Mouse (Mus musculus): ENCODE results near the gene Zfp280b.
"Not testable (repeated sequence)": the region's sequence is repeated elsewhere in the genome, so short reads cannot be mapped to it uniquely, and the experiment has no call there.

Gene Zfp280b

DNA sequence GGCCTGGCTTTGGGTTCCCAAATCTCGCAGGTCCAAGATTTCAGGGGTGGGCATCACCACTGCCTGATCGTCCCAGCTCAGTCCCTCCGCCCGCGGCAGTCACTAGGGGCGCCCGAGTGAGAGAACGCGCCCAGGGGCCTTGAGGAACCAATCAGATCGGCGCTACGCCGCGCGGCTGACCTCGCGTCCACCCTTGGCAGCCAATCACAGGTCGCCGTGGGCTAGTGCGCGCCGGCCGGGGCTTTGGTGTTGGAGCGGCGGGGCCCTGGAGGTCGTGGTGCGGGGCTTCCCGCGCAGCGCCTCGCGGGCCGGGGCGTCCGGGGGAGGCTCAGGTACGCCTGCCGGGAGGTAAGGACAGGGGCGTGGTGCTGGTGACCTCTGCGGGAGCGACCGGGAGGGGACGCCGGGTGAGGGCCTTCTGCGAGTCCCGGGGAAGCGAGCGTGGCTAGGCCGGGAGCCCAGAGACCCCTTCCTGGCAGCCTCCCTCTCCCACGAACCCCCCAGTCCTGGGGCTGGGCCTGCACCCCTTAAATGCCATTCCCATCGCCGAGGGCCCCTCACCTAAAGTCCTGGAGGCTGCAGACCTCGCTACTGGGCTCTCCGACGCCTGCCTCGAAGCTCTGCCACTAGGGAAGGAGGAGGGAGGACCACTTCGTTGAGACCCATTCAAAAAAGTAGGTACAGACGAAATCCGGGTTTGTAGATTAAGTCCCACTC is at the start of gene Zfp280b:
Gene Zfp280b, plus strand, starts transcription at position 249 of the 717 bp plus-strand sequence.
- peak; percentile 96 for DNase-seq (ENCODE audit: low read depth, low spot score)

DNA sequence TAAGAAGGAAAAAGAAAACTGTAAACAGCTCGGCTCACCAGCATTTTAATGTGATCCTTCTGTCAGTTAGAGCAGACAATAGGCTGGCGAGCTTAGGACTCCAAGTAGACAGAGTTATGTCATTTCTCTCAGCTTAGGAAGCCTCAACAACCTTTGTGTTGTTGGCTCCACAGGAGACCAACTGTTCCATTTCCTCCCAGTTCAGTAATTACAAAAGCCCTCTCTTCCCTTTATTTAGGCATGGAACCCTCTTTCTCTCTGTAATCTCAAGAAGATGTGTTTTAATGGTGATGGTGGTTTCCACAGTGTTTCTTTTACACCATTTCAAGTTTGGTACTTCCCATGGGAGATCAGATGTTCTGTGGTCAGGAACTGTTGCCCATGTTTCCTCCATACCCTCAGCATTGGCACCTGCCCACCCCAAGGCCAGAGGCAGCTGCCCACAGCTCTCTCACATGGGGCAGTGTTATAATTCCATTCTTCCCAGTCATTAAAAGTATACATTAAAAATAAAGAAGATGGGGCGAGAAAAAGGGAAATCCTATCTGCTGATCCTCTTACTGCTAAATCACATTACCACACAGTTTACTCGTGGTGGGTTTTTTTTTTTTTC is 41.9 kb upstream of the Zfp280b start:
- no peak for DNase-seq (ENCODE audit: low read depth, low spot score)

- DNase-seq (ENCODE audit: low read depth, low spot score) = no peak
Measured at GRCm38 (mm10) chr10:75993616-75994240, 38.7 kb upstream of the Zfp280b start.

GRCm38 (mm10) chr10:75994531-75995210 is 37.8 kb upstream of the Zfp280b start:
- DNase-seq (ENCODE audit: low read depth, low spot score) = not testable (repeated sequence)

GRCm38 (mm10) chr10:75995463-75995862 is 37.0 kb upstream of the Zfp280b start:
- no peak for DNase-seq (ENCODE audit: low read depth, low spot score)

GRCm38 (mm10) chr10:75996315-75996714 is 36.1 kb upstream of the Zfp280b start:
- no peak for DNase-seq (ENCODE audit: low read depth, low spot score)

DNA sequence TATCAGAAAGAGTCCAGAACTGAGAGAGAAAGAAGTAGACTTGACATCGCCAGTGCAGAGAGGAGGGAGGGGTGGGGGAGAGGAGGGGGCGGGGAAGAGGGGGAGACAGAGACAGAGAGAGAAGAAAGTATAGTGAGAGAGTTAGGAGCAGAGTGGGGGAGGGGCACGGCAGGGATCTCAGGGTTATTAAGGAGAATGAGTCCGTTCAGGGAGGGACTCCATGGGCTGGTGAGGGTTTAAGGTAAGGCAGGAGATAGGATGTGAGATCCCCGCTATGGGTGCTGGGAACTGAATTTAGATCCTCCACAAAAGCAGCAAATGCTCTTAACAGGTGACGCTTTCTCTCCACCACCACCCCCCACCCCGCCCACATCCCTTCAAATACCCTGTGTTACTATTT is 31.3 kb upstream of the Zfp280b start:
- no peak for DNase-seq (ENCODE audit: low read depth, low spot score)

DNA sequence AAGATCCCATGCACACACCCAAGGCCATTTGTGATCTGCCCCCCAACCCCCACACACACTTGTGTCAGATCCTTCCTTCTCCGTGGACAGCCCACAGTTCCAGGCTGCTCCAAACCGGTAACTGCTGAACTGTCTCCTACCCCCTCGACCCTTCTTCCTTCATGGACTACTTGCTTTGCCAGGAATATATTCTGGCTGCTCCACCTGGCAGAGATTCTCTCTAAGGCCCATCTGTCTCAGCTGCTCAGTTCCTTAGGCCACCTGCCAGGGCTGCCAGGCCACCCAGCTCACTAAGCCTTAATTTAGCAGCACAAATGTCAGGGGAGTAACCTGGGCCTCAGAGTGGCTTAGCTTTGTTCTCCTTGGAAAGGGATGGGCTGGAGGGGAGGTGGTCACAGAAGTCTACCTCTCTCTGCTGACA is 30.3 kb upstream of the Zfp280b start:
- DNase-seq (ENCODE audit: low read depth, low spot score) = no peak

GRCm38 (mm10) chr10:76002615-76003014 is 29.8 kb upstream of the Zfp280b start:
- no peak for DNase-seq (ENCODE audit: low read depth, low spot score)

- DNase-seq (ENCODE audit: low read depth, low spot score) = no peak
Measured at GRCm38 (mm10) chr10:76003221-76003620, 29.2 kb upstream of the Zfp280b start.

- DNase-seq (ENCODE audit: low read depth, low spot score) = peak; percentile 62
Measured at GRCm38 (mm10) chr10:76006385-76006784, 26.1 kb upstream of the Zfp280b start.

- DNase-seq (ENCODE audit: low read depth, low spot score) = no peak
Measured at GRCm38 (mm10) chr10:76009812-76010211, 22.6 kb upstream of the Zfp280b start.

- DNase-seq (ENCODE audit: low read depth, low spot score) = no peak
Measured at GRCm38 (mm10) chr10:76012922-76013321, 19.5 kb upstream of the Zfp280b start.

DNA sequence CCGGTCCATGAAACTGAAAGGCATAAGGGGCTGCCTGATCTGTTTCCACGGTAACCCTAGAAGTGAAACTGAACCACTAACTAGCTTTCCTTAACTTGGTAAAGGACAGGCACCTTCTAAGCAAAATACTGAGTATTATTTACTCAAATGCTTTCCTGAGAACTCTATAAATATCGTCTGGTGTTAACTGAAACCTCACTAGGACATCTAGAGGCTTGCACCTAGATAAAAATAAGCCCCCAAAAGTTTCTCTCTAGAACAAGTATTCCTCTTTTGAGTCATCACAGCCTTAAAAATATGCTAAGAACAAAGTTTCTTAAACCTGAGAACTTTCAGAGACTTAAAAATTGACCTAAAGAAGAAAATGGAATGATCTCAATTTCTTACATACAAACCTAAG is 15.6 kb upstream of the Zfp280b start:
- no peak for DNase-seq (ENCODE audit: low read depth, low spot score)

GRCm38 (mm10) chr10:76021728-76022127 is 10.7 kb upstream of the Zfp280b start:
- no peak for DNase-seq (ENCODE audit: low read depth, low spot score)

- DNase-seq (ENCODE audit: low read depth, low spot score) = no peak
Measured at GRCm38 (mm10) chr10:76023921-76024320, 8.5 kb upstream of the Zfp280b start.

DNA sequence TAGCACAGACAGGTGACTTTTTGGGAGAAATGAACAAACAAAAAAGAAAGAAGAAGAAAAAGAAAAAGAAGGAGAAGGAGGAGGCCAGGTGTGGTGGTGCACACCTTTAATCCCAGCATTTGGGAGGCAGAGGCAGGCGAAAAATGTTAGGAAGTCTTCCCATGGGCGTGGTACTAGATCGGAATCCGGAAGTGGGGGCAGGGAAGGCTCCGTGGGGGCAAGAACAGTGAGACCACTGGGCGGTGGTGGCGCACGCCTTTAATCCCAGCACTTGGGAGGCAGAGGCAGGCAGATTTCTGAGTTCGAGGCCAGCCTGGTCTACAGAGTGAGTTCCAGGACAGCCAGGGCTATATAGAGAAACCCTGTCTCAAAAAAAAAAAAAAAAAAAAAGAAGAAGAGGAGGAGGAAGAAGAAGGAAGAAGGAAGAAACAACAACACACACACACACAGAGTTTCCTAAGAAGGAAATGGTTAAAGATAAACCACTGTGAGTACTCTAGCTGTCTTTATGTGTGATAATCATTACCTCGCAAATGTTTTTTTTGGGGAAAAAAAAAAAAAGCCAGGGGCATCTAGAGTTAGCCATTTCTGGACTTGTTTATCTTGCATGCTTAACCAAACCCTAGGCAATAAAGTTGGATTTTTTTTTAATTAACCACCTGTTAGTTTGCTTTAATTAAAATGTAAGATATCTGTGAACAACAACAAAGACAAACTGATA is 6.8 kb upstream of the Zfp280b start:
- DNase-seq (ENCODE audit: low read depth, low spot score) = no peak

DNA sequence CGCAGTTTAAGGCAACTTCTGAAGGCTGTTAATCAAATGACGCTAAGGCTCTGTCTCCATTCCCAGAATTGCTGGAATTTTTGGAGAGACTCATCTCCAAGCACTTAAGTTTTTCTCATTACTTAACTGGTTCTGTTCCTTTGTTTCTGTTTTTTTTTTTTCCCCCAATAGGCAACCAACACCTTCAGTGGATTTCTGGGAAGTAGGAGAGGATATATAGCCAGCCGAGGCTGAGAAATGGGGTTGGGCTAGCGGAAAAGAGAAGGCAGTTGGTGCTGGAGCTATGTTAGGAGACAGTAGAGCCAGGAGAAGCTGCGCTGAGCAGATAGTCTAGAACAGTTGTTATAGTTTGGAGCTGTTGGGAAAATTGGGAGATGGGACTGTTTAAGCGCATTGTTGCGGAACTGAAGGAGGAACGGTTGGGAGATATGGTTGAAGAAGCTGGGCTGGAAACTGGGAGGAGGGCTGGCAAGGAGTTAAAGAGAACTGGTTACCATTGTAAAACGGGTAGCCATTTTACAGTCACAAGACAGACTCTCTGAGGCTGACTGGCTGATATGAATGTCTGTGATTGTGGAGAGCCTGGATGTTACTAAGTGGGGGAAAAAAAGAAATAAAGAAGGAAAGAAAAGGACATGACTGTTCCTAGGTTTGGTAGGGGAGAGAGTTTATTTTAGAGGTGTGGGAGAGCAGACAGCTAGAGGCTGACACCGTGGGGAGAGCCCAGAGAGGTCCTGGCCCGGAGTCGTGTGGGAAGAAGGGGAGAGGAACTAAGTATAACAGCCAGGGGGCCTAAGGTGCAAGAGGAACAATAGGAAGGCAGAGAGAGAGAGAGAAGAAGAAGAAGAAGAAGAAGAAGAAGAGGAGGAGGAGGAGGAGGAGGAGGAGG is 5.1 kb upstream of the Zfp280b start:
- DNase-seq (ENCODE audit: low read depth, low spot score) = no peak

GRCm38 (mm10) chr10:76028016-76028366 is 4.5 kb upstream of the Zfp280b start:
- DNase-seq (ENCODE audit: low read depth, low spot score) = no peak

DNA sequence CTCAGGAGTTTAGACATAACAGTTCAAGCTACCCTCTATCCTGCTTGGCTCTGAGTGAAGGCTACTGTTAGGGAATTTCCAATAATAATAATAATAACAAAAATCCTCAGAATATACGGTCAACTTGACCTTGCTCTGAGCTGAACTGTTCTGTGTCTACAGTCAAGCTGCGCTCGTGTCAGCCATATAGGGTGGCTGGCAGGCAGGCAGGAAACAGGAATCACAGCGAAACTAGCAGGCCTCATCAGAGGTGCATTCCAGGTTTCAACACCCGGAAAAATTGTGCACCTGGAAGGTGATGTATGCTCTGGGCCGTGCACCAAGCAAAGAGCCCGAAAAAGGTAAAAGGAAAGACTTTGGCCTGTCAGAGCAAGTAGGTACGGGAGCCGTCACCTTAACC is 4.1 kb upstream of the Zfp280b start:
- DNase-seq (ENCODE audit: low read depth, low spot score) = no peak

GRCm38 (mm10) chr10:76029276-76029675 is 3.2 kb upstream of the Zfp280b start:
- no peak for DNase-seq (ENCODE audit: low read depth, low spot score)
